Mouse (Mus musculus) stomach, postnatal 0 days (tissue): ENCODE results near the gene Mpp2. TPM values are rescaled to one million over a fixed set of nuclear protein-coding genes. Genes with fewer than 3 reads are reported as not detected.

Experiments
- ATAC-seq: fragments of 200-750 bp; cut with Nextera tagmentation; 2 replicates; pipeline ENCODE4 v1.8.0; 2017; ENCODE audit not compliant: low FRiP score, low TSS enrichment
- DNase-seq: peaks from one replicate; pipeline ENCODE4 v3.0.0-alpha.2; 2016; ENCODE audit warnings: low spot score
- H3K27ac ChIP-seq: fragments of 300-500 bp; sonication (generic); replicated peaks from 2 replicates; pipeline ENCODE4 v1.5.1; 2014; ENCODE audit warnings: mild to moderate bottlenecking, control low read depth
- H3K27me3 ChIP-seq: fragments of 300-500 bp; sonication (generic); 2 replicates; pipeline ENCODE4 v1.6.1; 2014; ENCODE audit warnings: low read length; ENCODE audit not compliant: control insufficient read depth, insufficient read depth
- H3K36me3 ChIP-seq: fragments of 300-500 bp; sonication (generic); 2 replicates; pipeline ENCODE4 v1.6.1; 2014; ENCODE audit warnings: low read length, mixed read lengths; ENCODE audit not compliant: control insufficient read depth, insufficient read depth
- H3K4me1 ChIP-seq: fragments of 300-500 bp; sonication (generic); replicated peaks from 2 replicates; pipeline ENCODE4 v1.6.1; 2014; ENCODE audit warnings: antibody characterized with exemption; ENCODE audit not compliant: control insufficient read depth, insufficient read depth
- H3K4me2 ChIP-seq: fragments of 300-500 bp; sonication (generic); replicated peaks from 2 replicates; pipeline ENCODE4 v1.6.1; 2014; ENCODE audit warnings: low read depth, mild to moderate bottlenecking, control low read depth, moderate library complexity
- H3K4me3 ChIP-seq: fragments of 300-500 bp; sonication (generic); 2 replicates; pipeline ENCODE4 v1.5.1; 2014; ENCODE audit warnings: low read depth, low read length, control low read depth
- H3K9ac ChIP-seq: fragments of 300-500 bp; sonication (generic); 2 replicates; pipeline ENCODE4 v1.6.1; 2014; ENCODE audit warnings: mild to moderate bottlenecking, low read length, control low read depth, mixed read lengths
- H3K9me3 ChIP-seq: fragments of 300-500 bp; sonication (generic); 2 replicates; pipeline ENCODE4 v1.6.1; 2016; ENCODE audit warnings: low read length; ENCODE audit not compliant: control insufficient read depth
- CTCF ChIP-seq: IDR thresholded peaks from 2 replicates; pipeline ENCODE4 v1.5.1; 2016; ENCODE audit warnings: antibody characterized with exemption, low read depth, mild to moderate bottlenecking, moderate library complexity
- EP300 ChIP-seq: optimal IDR thresholded peaks from 2 replicates; pipeline ENCODE3; 2016; ENCODE audit warnings: antibody characterized with exemption
- WGBS: fragments of 180-500 bp; shearing (Covaris S2); extraction: QIAGEN DNeasy Blood & Tissue Kit; methylation state at CpG from one replicate; pipeline ENCODE4 v1.1.7; 2014; 5-methylcytosine and 5-hydroxymethylcytosine counted together
- polyA plus RNA-seq: library from polyadenylated mRNA; unstranded; fragments of >200 nt; fragmentation: Nextera tagmentation; extraction: Ambion mirVana; gene quantifications from 2 replicates; pipeline ENCODE4 v1.2.1, GENCODE M21; 2015

Gene Mpp2
- polyA plus RNA-seq, 1 experiment from 2014 or later = 2.8 TPM

DNA sequence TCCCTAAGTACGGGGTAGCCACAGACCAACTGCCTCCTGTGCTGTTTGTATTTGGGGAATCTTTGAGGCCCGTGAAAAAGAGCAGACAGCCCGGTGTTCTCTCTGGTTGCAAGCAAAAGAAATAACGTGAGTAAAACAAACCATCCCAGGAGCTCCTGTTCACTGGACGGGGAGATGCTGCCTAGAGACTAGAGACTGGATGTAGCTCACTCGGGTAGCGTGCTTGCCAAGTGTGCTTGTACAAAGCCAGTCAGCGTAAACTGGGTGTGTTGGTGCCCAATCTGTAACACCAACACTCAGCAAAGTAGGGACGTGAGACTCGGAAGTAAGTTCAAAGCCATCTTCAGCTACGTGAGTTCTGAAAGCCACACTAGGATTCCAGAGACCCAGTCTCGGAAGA lies 35.6 kb downstream of the Mpp2 start:
- WGBS = 76% methylated on average over 12 of the region's 12 CpGs

GRCm38 (mm10) chr11:102051954-102052353 lies 36.4 kb downstream of the Mpp2 start:
- Histone ChIP-seq H3K4me1 (no peaks in the 10 kb centered on the region), H3K27me3 (no peaks in the 10 kb centered on the region; the same call in 1 of the 2 replicates), H3K4me2 (no peak overlapping the region), H3K9ac (0 out of 2 replicates have a peak overlapping the region, but pooled peaks have one; percentile 23), H3K9me3 (no peaks in the 10 kb centered on the region), H3K27ac (peak overlapping the region; percentile 71; the same call in 1 of the 2 replicates), H3K4me3 (no peak overlapping the region), H3K36me3 (no peaks in the 10 kb centered on the region)
- DNase-seq = no peak
- 0 out of 2 replicates have a peak, but pooled peaks have one; percentile 49 for ATAC-seq
- TF ChIP-seq EP300 (no peak), CTCF (no peak)
- 47% methylated on average over 4 of the region's 4 CpGs for WGBS

More for the DNA sequence above, 35.6 kb downstream of the Mpp2 start:
- no peak for DNase-seq
- Histone ChIP-seq H3K9ac (no peak overlapping the region), H3K4me3 (no peak overlapping the region), H3K27ac (0 out of 2 replicates have a peak overlapping the region, but pooled peaks have one; percentile 40), H3K4me1 (no peaks in the 10 kb centered on the region), H3K9me3 (no peaks in the 10 kb centered on the region), H3K4me2 (no peak overlapping the region), H3K27me3 (no peaks in the 10 kb centered on the region; the same call in 1 of the 2 replicates), H3K36me3 (no peaks in the 10 kb centered on the region)
- TF ChIP-seq EP300 (no peak), CTCF (no peak)
- ATAC-seq = no peak

DNA sequence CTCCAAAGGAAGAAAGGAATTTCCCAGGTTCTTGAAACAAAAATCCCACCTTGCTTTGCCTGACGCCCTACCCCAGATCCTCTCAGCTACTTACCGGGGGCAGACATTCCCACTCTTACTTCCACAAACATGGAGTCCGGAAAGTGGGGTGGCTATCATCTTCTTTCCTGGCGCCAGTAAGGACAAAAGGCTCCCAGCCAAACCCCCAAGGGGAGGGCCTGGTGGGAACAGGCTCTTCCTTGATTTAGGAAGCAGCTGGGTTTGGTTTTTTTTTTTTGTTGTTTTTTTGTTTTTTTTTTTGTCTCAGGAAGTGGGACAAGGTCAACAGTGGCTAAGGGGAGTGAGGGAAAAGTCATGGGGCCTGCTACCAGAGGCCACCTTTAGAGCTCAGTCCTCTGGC lies 36.8 kb downstream of the Mpp2 start:
- TF ChIP-seq EP300 (no peak), CTCF (no peak)

GRCm38 (mm10) chr11:102049875-102050482 lies 38.3 kb downstream of the Mpp2 start:
- Histone ChIP-seq H3K36me3 (no peaks in the 10 kb centered on the region), H3K27ac (no peak overlapping the region), H3K9me3 (no peaks in the 10 kb centered on the region), H3K4me3 (no peak overlapping the region), H3K27me3 (no peaks in the 10 kb centered on the region; the same call in 1 of the 2 replicates), H3K4me2 (no peak overlapping the region), H3K4me1 (no peaks in the 10 kb centered on the region), H3K9ac (no peak overlapping the region)
- WGBS = 61% methylated on average over 14 of the region's 14 CpGs
- TF ChIP-seq CTCF (no peak), EP300 (no peak)
- ATAC-seq = no peak
- DNase-seq = no peak

More for the DNA sequence above, 36.8 kb downstream of the Mpp2 start:
- 72% methylated on average over 4 of the region's 4 CpGs for WGBS
- ATAC-seq = no peak
- H3K36me3 ChIP-seq = no peaks in the 10 kb centered on the region
- H3K4me3 ChIP-seq = no peak overlapping the region
- no peak overlapping the region for H3K9ac ChIP-seq
- H3K4me1 ChIP-seq = no peaks in the 10 kb centered on the region
- DNase-seq = no peak
- peak overlapping the region; percentile 71 for H3K27ac ChIP-seq
- no peaks in the 10 kb centered on the region for H3K9me3 ChIP-seq
- H3K27me3 ChIP-seq = no peaks in the 10 kb centered on the region; the same call in 1 of the 2 replicates
- H3K4me2 ChIP-seq = no peak overlapping the region

GRCm38 (mm10) chr11:102046607-102047006 lies 41.7 kb downstream of the Mpp2 start:
- TF ChIP-seq CTCF = no peak
- no peak for TF ChIP-seq EP300
- H3K27ac ChIP-seq = no peak overlapping the region
- DNase-seq (no peak), ATAC-seq (no peak)
- H3K9me3 ChIP-seq = no peaks in the 10 kb centered on the region
- H3K4me1 ChIP-seq = no peaks in the 10 kb centered on the region
- 75% methylated on average over 9 of the region's 9 CpGs for WGBS
- no peaks in the 10 kb centered on the region for H3K36me3 ChIP-seq
- no peak overlapping the region for H3K4me2 ChIP-seq
- no peak overlapping the region for H3K4me3 ChIP-seq
- no peaks in the 10 kb centered on the region for H3K27me3 ChIP-seq
- no peak overlapping the region for H3K9ac ChIP-seq

GRCm38 (mm10) chr11:102044691-102045212 lies 43.6 kb downstream of the Mpp2 start:
- 78% methylated on average over 7 of the region's 7 CpGs for WGBS
- no peaks in the 10 kb centered on the region for H3K36me3 ChIP-seq
- no peaks in the 10 kb centered on the region for H3K27me3 ChIP-seq
- ATAC-seq (no peak), DNase-seq (no peak)
- no peak overlapping the region for H3K9ac ChIP-seq
- no peak overlapping the region for H3K4me3 ChIP-seq
- no peaks in the 10 kb centered on the region for H3K4me1 ChIP-seq
- no peak overlapping the region for H3K4me2 ChIP-seq
- TF ChIP-seq EP300 = no peak
- TF ChIP-seq CTCF = no peak
- H3K27ac ChIP-seq = no peak overlapping the region
- no peaks in the 10 kb centered on the region for H3K9me3 ChIP-seq
